Mouse (Mus musculus) gastrocnemius, postnatal 14 days (tissue): ENCODE data around the gene Dennd4b. TPM values are rescaled to one million over a fixed set of nuclear protein-coding genes. Genes with fewer than 3 reads are reported as not detected.

Experiments
- DNase-seq: peaks from one replicate; pipeline ENCODE4 v3.0.0; 2021; ENCODE audit warnings: mixed read lengths
- intact Hi-C: fragments of 180-260 bp; cut with DNase I; formaldehyde crosslinking; loops from one replicate; pipeline ENCODE4 v1.15.1; 2025; ENCODE audit warnings: low total_unique reads
- microRNA-seq, 2 experiments: library from miRNA; unstranded; fragments of <30 nt; microRNA quantifications; one replicate each; pipeline ENCODE4 v1.2.0; 2021
- total RNA-seq, 2 experiments: library from RNA; stranded (reverse); gene quantifications; 2 replicates each; pipeline ENCODE4 v1.2.3; 2021

Gene Dennd4b
- total RNA-seq, 2 experiments from 2014 or later, result 44.8 to 45.3 TPM

- intact Hi-C loops, result no loop called here
These were observed 48.4 kb downstream of the Dennd4b start for GRCm38 (mm10) chr3:90313367-90313766.

DNA sequence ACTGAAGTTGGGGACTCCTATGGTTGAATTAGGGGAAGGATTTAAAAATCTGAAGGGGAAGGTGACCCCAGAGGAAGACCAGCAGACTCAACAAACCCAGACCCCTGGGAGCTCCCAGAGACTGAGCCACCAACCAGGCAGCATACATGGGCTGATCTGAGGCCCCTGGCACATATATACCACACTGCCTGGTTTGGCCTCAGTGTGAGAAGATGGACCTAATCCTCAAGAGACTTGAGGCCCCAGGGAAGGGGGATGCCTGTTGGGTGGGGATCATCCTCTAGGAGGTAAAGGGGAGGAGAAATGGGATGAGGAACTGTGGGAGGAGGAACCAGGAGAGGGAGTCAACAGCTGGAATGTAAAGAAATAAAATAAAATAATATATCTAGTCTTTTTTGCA lies 49.3 kb downstream of the Dennd4b start:
- intact Hi-C loops, result no loop called here
- DNase-seq, result no peak

More at GRCm38 (mm10) chr3:90313367-90313766, 48.4 kb downstream of the Dennd4b start:
- DNase-seq, result no peak

GRCm38 (mm10) chr3:90322289-90322688 lies 57.3 kb downstream of the Dennd4b start:
- DNase-seq, result no peak
- intact Hi-C loops, result no loop called here

GRCm38 (mm10) chr3:90323119-90323518 lies 58.1 kb downstream of the Dennd4b start:
- peak; percentile 68 for DNase-seq
- intact Hi-C loops, result no loop called here

Small RNA genes within 50 kb of the gene (microRNA-seq; reads per million reads assigned to microRNA genes)
- 0 reads per million in 2 experiments for gene Mir7012

Other genes with a start within 250 kb of the Dennd4b start
- 10 to 100 TPM; 46.8 to 56.9 TPM for gene 4933434E20Rik, start 213.5 kb upstream of the Dennd4b start, total RNA-seq
- 10 to 100 TPM; 90.4 to 95.0 TPM for gene Ubap2l, start 212.6 kb upstream of the Dennd4b start, total RNA-seq
- gene Tpm3, start 192.5 kb upstream of the Dennd4b start, total RNA-seq, result 100 to 1,000 TPM; 346 to 601 TPM
- gene Nup210l, start 161.1 kb upstream of the Dennd4b start, total RNA-seq, result under 1 TPM; 0.04 to 0.08 TPM
- 100 to 1,000 TPM; 889 to 951 TPM for gene Rps27, start 51.5 kb upstream of the Dennd4b start, total RNA-seq
- 10 to 100 TPM; 10.8 to 11.8 TPM for gene Rab13, start 51.5 kb upstream of the Dennd4b start, total RNA-seq
- 10 to 100 TPM; 41.6 to 47.5 TPM for gene Jtb, start 33.6 kb upstream of the Dennd4b start, total RNA-seq
- gene Creb3l4, start 21.7 kb upstream of the Dennd4b start, total RNA-seq, result under 1 TPM; 0.27 to 0.39 TPM
- gene Slc39a1, start 17.0 kb upstream of the Dennd4b start, total RNA-seq, result 10 to 100 TPM; 57.8 to 62.7 TPM
- 10 to 100 TPM; 13.5 to 14.1 TPM for gene Crtc2, start 11.0 kb upstream of the Dennd4b start, total RNA-seq
- gene Gatad2b, start 28.0 kb downstream of the Dennd4b start, total RNA-seq, result 10 to 100 TPM; 41.5 to 43.2 TPM
- 1 to 10 TPM; 1.9 to 2.3 TPM for gene Slc27a3, start 124.8 kb downstream of the Dennd4b start, total RNA-seq
- gene Ints3, start 168.4 kb downstream of the Dennd4b start, total RNA-seq, result 10 to 100 TPM; 15.7 to 17.7 TPM
- gene Npr1, start 200.7 kb downstream of the Dennd4b start, total RNA-seq, result 10 to 100 TPM; 14.9 to 15.6 TPM
- gene Ilf2, start 210.9 kb downstream of the Dennd4b start, total RNA-seq, result 10 to 100 TPM; 32.6 to 35.9 TPM
- 10 to 100 TPM; 57.3 to 59.6 TPM for gene Snapin, start 225.8 kb downstream of the Dennd4b start, total RNA-seq
- gene Chtop, start 244.3 kb downstream of the Dennd4b start, total RNA-seq, result 100 to 1,000 TPM in 1 of 2 experiments, 10 to 100 TPM in 1; 83.3 to 100 TPM
- gene S100a1, start 249.2 kb downstream of the Dennd4b start, total RNA-seq, result 10 to 100 TPM; 53.1 to 61.0 TPM
- gene S100a13, start 249.2 kb downstream of the Dennd4b start, total RNA-seq, result 10 to 100 TPM; 12.9 to 15.4 TPM